Mouse (Mus musculus) cerebellum, adult (tissue): Measurements from ENCODE around the gene 2810006K23Rik.
"Not testable (repeated sequence)": the region's sequence is repeated elsewhere in the genome, so short reads cannot be mapped to it uniquely, and the experiment has no call there.

Experiments
- ATAC-seq: cut with Nextera tagmentation; 2 replicates; pipeline ENCODE4 v1.9.2; 2017; ENCODE audit warnings: mild to moderate bottlenecking, moderate library complexity, mixed read lengths; ENCODE audit not compliant: insufficient number of reproducible peaks, low FRiP score, low TSS enrichment

The 2810006K23Rik gene

GRCm38 (mm10) chr5:124327510-124328364 is at the start of gene 2810006K23Rik, which contains the start of gene Mphosph9:
Gene 2810006K23Rik, plus strand, starts transcription at chr5:124328089.
Gene Mphosph9, minus strand, starts transcription at chr5:124327972.
- peak; percentile 95 for ATAC-seq

DNA sequence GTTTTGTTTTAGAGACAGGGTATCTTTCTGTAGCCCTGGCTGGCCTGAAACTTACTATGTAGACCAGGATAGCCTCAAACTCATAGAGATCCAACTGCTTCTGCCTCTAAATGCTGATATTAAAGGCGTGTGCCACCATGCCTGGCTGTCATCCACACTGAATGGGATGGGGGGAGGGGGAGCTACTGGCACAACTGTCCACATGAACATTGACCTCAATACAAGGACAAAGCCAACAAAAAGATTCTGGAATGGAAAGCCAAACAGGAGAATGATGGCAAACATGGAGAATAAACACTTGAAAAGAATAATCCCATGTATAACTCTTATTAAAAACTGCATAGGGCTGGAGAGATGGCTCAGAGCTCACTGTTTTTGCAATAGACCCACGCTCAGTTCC is 45.0 kb upstream of the 2810006K23Rik start:
- no peak for ATAC-seq

- ATAC-seq: no peak
Measured at GRCm38 (mm10) chr5:124284330-124284729, 43.6 kb upstream of the 2810006K23Rik start.

DNA sequence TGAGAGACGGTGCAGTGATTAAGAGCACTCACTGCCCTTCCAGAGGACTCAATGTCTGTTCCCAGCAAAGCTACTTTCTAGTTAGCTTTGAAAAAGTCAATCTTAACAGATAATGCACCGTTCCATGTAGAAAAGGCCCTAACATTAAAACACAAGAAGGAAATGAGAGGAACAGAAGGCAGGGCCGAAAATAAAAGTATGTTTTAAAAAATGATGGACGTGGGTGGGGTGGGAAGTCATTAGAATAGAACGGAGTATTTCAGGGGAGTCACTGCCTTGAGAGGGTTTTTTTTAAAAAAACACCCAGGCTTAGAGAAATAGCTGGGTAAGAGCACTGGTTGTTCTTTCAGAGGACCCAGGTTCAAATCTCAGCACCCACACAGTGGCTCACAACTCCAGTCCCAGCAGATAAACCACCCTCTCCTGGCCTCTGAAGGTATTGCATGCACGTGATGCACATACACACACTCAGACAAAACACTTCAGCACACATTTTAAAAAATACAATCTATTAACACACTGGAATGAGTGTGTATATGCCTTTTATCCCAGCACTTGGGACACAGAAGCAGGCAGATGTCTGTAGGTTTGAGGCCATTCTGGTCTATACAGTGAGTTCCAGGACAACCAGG is 40.2 kb upstream of the 2810006K23Rik start:
- no peak for ATAC-seq

- no peak for ATAC-seq
Measured at GRCm38 (mm10) chr5:124290216-124290615, 37.7 kb upstream of the 2810006K23Rik start.

GRCm38 (mm10) chr5:124293967-124294366 is 33.9 kb upstream of the 2810006K23Rik start:
- ATAC-seq: no peak

DNA sequence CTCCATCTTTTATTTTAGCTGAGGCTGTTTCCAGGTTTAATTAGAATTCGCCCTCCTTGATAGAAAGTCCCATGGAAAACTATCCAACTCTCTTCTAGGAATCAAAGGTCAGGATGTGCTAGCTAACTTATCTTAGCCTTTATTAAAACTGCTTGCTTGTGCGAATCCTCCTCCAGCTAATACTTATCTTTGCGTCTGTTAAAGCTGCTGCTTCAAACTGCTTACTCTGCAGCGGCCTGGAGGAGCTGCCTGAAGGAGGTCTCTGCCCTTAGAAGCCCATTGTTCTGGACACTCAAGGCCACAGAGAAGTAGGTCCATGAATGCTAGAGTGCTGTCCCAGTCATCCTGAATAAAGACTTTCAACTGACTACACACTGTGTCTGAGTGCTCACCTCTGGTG is 31.4 kb upstream of the 2810006K23Rik start:
- ATAC-seq: no peak

DNA sequence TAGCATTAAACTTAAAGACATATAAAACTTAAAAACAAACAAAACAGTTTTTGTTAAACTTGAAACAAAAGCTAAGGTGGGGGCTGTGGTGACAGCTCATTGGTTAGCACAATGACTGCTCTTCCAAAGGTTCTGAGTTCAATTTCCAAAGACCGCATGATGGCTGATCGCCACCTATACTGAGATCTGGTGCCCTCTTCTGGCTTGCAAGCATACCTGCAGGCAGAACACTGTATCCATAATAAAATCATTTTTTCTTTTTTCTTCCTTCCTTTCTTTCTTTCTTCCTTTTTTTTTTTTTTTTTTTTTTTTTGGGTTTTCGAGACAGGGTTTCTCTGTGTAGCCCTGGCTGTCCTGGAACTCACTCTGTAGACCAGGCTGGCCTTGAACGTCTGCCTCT is 28.6 kb upstream of the 2810006K23Rik start:
- not testable (repeated sequence) for ATAC-seq

DNA sequence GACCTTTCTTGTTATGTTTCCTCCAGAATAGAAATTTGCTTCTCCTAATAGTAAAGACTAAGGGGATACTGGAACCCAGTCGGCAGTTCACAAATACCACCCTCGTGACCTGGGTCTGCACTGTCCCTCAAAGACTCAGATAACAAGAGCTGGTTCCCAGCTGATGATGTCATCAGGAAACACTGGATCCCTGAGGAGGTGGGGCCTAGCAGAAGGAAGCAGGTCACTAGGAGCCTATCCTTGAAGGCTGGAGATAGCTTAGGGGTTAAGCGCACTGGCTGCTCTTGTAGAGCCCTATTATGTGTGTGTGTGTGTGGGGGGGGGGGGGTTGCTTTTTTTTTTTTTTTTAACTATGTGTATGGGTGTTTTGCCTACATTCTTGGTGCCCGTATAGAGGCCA is 27.8 kb upstream of the 2810006K23Rik start:
- no peak for ATAC-seq

DNA sequence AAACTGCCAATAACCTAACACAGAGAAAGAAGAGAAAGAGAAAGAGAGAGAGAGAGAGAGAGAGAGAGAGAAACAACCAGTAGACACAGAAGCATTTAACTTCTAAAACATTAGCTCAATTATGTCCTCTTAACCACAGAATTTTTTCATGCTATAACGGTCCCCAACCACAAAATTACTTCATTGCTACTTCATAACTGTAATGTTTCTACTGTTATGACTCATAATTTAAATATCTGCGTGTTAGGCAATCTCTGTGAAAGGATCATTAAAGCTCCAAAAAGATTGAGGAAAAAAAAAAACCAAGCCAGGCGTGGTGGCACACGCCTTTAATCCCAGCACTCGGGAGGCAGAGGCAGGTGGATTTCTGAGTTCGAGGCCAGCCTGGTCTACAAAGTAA is 25.0 kb upstream of the 2810006K23Rik start:
- not testable (repeated sequence) for ATAC-seq

GRCm38 (mm10) chr5:124309155-124309554 is 18.7 kb upstream of the 2810006K23Rik start:
- ATAC-seq: no peak

- no peak for ATAC-seq
Measured at GRCm38 (mm10) chr5:124310091-124310490, 17.8 kb upstream of the 2810006K23Rik start.

DNA sequence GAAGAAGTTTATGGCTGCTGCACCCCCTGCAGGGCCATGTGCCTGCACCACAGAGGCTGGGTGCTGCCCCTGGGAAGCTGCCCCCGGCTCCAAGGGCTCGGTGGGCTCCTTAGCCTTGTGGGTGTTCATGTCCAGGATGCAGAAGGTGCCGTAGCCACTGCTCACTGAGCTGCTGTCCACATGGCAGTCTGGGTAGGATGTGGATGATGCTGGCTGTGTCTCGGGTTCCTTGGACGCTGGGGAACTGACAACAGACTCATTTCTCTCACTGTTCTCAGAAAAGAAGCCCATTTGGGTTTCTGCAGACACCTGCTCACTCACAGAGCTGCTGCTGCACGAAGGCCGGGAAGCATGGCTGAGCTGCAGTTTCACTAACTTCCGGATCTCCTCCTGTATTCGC is 12.4 kb upstream of the 2810006K23Rik start:
- ATAC-seq: peak; percentile 52; the same call in 1 of the 2 replicates

- peak; percentile 87; the same call in 1 of the 2 replicates for ATAC-seq
Measured at GRCm38 (mm10) chr5:124315941-124316340, 11.9 kb upstream of the 2810006K23Rik start.

GRCm38 (mm10) chr5:124317648-124318047 is 10.2 kb upstream of the 2810006K23Rik start:
- ATAC-seq: no peak

- no peak for ATAC-seq
Measured at GRCm38 (mm10) chr5:124326829-124327228, 1.1 kb upstream of the 2810006K23Rik start.

DNA sequence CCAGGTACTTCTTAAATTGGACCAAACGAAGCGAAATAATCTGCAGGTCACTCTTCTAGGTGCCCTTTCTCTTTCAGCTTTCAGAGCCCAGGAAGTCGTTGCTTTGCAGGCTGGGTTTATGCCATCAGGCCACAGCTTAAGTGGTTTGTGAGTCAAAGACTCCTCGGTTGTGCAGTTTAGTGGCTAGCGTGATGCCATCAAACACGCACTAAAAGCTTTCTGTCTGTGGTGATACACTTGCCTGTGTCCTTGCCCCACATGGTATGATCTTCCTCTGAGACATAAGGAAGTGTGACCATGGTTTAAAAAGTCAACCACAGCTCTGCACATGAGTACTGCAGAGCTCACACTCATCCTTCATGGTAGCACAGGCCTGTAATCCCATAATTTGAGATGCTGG is 2.2 kb downstream of the 2810006K23Rik start:
- ATAC-seq: no peak

DNA sequence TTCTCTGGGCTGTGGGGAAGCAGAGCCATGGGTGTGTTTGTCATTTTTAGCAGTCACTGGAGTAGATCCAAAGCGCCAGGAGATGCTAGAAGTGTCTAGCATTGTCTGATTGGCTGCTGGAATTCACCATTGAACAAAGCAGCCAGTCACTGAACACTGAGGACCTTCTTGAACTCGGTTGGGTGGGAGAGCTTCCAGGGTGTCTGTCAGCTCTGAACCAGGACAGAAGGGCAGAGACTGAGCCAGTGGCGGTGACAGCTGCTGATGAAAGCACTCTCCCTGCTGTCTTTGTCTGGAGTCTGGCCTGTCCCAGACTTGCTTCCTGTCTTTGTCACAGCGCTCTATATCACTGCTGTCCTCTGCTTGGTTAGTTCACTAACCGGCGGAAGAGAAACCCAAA is 6.5 kb downstream of the 2810006K23Rik start:
- 0 out of 2 replicates have a peak, but pooled peaks have one; percentile 16 for ATAC-seq

- no peak for ATAC-seq
Measured at GRCm38 (mm10) chr5:124337103-124337502, 9.2 kb downstream of the 2810006K23Rik start.

DNA sequence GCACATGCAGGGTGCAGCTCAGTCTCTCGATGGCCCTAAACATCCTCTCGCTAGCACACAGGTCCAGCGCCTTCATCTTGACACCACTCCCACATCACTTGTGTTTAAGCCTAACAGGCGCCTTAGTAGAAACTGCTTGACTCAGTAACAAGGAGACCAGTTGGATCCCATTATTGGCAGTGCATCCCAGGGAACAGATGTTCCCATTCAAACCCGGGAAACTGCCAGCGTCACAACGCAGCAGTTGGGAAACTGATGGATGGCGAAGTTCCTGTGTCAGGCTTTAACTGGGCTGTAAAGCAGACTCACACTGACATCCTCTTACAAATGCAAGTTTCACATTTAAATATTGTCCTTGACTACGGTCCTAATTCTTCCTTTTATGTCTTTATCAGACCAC is 10.0 kb downstream of the 2810006K23Rik start:
- ATAC-seq: no peak

GRCm38 (mm10) chr5:124338791-124339190 is 10.9 kb downstream of the 2810006K23Rik start:
- ATAC-seq: peak; percentile 65; the same call in 1 of the 2 replicates
